Mouse (Mus musculus): Measurements from ENCODE around the gene Gm17728. TPM values are rescaled to one million over a fixed set of nuclear protein-coding genes. Genes with fewer than 3 reads are reported as not detected.
"Not testable (repeated sequence)": the region's sequence is repeated elsewhere in the genome, so short reads cannot be mapped to it uniquely, and the experiment has no call there.

Gene Gm17728
- total RNA-seq (2021), result not detected

DNA sequence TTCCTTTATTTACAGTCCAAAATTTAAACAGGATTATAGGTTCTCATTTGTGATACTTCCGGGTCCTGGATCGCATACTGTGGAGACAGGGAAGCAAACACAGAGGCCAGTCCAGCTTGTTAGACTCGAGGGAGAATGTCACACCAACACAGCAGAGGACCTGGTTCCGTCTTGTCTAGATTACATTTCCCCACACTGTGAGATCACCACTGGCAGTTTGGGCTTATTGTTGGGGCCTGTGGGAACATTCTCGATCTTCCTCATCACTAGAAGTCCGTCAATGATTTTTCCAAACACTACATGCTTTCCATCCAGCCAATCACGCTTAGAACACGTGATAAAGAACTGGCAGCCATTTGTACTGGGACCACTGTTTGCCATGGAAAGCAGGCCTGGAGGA lies at the start of gene Gm17728:
Gm17728 (plus strand) TSS at position 301 of the 400 bp plus-strand sequence.
- intact Hi-C loops (cut with DNase I); DNase-seq: not testable (repeated sequence)

GRCm38 (mm10) chr17:9397493-9397892 lies 24.4 kb upstream of the Gm17728 start:
- intact Hi-C loops (cut with DNase I), result no loop called here
- no peak for DNase-seq

DNA sequence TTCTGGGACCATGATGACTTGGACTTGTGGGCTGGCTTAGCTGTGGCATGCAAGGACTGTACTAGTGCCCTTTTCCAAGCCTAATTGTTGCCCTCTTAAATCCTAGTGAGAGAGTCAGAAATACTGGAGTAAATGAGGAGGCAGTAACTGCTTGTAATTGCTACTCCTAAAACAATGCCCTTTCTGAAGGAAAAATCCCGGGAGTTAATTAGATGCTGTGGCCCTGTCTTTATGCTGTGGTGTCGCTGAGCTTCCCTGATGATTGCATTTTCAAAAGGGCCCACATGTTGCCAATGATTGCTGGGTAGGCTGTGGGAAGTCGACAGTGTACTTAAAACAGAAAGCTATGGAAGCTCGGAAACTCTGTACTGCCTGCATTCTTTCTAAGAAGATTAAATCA lies 23.3 kb upstream of the Gm17728 start:
- intact Hi-C loops (cut with DNase I), result no loop called here

DNA sequence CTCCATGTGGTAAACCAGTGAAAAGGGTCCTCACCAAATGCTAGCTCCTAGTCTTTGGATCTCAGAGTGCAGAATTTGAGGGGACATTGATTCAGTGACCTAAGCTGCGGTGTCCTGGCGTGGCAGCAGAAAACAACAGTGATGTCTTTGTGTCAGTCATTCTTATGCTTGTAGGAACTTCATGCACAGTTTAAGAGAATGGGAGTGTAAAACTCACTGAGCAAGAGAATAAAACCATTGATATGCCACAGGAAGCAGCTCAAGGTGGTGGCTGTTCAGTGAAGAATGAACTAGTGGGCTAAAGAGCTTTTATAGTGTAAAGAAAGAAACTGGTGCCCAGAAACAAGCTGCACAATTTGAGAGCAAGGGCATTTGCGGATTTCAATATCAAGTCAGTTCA lies 17.9 kb upstream of the Gm17728 start:
- no peak for DNase-seq
- intact Hi-C loops (cut with DNase I), result no loop called here

More for the DNA sequence above, 23.3 kb upstream of the Gm17728 start:
- no peak for DNase-seq

- intact Hi-C loops (cut with DNase I), result no loop called here
- no peak for DNase-seq
Observed at GRCm38 (mm10) chr17:9407640-9408039, 14.2 kb upstream of the Gm17728 start.

- DNase-seq, result no peak
- intact Hi-C loops (cut with DNase I), result no loop called here
Observed at GRCm38 (mm10) chr17:9419016-9419415, 2.8 kb upstream of the Gm17728 start.

DNA sequence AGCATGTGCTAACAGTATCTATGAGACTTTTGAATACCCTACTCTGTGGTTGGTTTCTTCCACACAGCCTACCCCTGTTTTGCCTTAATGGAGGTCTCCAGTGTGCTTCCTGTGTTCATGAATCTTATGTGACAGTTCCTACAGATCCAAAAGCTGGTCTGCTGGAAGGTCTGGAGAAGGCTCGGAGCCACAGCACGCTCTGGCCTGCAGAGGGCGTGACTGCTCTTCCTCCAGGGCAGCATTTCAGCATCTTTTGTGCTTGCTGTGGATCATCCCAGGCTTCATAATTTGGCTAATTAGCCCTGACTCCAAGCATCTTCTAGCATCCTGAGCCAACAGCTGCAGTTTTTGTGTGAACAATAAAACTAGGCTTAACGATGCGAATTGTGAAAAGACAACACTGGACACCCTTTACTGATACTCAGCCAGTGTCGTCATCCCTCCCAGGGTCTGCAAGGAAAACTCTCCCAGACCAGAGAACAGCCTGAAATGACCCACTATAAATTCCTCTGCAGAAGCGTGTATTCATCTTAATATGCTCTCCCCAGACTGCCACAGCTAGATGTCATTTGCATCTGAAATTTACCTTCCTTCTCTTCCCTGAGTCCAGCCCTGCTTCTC lies 6.6 kb downstream of the Gm17728 start:
- peak; percentile 62 for DNase-seq
- intact Hi-C loops (cut with DNase I), result no loop called here

- intact Hi-C loops (cut with DNase I), result no loop called here
- DNase-seq, result peak; percentile 3
Observed at GRCm38 (mm10) chr17:9439997-9440655, 18.3 kb downstream of the Gm17728 start.

DNA sequence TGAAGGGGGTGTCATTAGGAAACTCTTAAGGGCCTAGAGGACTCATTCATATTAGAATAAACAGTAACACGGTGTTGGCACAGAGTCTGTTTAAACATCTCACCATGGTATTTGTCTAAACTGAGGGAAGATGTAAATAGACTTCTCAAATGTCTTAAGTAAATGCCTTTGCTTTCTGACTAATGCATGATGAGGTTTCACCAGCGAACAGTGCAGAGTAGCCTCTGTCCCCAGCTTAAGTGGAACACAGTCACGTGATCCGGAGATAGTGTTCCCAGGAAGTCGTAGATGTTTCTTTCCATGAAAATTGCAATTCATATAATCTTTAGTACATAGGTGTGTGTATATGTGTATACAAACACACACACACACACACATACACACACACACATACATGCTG lies 34.5 kb downstream of the Gm17728 start:
- intact Hi-C loops (cut with DNase I), result no loop called here

DNA sequence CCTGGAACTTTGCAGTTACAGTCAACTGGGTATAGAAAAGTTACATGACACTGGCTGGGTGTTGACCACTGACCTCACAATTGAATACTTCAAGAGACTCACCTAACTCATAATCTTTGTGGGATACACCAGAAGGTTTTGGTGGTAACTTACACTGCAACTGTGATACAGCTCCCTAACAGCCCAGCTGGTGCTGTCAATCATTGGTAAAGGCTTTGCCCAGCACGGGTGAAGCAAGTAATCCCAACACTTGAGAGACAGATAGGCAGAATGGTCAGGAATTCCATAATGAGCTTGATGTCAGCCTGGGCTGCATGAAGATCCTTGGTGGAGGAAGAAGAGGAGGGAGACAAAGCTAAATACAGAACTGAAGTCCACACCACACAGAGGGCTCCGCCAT lies 39.0 kb downstream of the Gm17728 start:
- DNase-seq, result no peak
- intact Hi-C loops (cut with DNase I), result no loop called here

More for the DNA sequence above, 34.5 kb downstream of the Gm17728 start:
- DNase-seq, result no peak

Other genes starting within 250 kb of the Gm17728 start
- not detected for gene Pabpc6, start 247.7 kb downstream of the Gm17728 start, total RNA-seq (2021)